Mouse (Mus musculus) cerebellum, adult 2 months (tissue): ENCODE results near the gene Slc8a3.

Experiments used
- CTCF ChIP-seq: fragments of 200-500 bp; IDR thresholded peaks from 2 replicates; pipeline ENCODE4 v1.5.1; 2011; ENCODE audit warnings: low read depth, mild to moderate bottlenecking, control low read depth, low read length, moderate library complexity, borderline replicate concordance; ENCODE audit not compliant: insufficient read depth
- POLR2A ChIP-seq: fragments of 200-500 bp; IDR thresholded peaks from 2 replicates; pipeline ENCODE4 v1.6.1; 2011; ENCODE audit warnings: low read length, control low read depth, borderline replicate concordance; ENCODE audit not compliant: insufficient read depth

- TF ChIP-seq CTCF (no peak), POLR2A (no peak)
Observed at GRCm38 (mm10) chr12:81193968-81194367, 139.0 kb downstream of the Slc8a3 start.
